Mouse (Mus musculus): ENCODE measurements around the gene Pik3r5. TPM values are rescaled to one million over a fixed set of nuclear protein-coding genes. Genes with fewer than 3 reads are reported as not detected.
A peak's percentile ranks its signal among the peaks of the same experiment; 100 is the strongest.

The Pik3r5 gene
- polyA plus RNA-seq, 1 experiment from 2014 or later: 0.86 TPM

GRCm38 (mm10) chr11:68532773-68533172 is 100.9 kb downstream of the Pik3r5 start:
- no peaks in the 10 kb centered on the region for H3K9me3 ChIP-seq (ENCODE audit: low read length)
- 58% methylated on average over 5 of the region's 5 CpGs for WGBS (ENCODE audit: insufficient replicate concordance)

DNA sequence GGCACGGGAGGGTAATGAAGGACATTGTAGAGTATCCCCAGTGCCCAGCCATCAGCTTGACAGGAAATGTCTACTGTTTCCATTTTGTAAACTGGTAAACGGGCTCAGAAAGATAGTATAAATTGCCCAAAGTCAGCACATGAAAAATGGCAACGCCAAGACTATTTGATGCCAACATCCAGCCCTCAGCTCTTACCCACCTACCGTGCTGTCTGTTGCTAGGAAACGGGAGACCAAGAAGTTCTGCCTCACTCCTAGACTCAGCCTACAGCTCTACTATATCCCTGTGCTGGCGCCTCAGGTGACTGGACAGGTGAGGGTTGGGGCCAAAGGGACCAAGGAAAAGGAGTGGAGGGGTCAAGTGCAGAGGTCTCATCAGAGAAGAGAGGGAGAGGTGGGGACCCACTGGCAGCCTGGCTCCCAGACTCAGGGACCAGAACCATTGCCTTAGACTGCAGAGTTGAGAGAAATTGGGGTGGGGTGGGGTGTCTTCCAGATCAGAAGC is 102.1 kb downstream of the Pik3r5 start:
- H3K9ac ChIP-seq (replicated peaks): no peak overlapping the region
- 83% methylated on average over 6 of the region's 6 CpGs for WGBS (ENCODE audit: insufficient replicate concordance)
- no peak overlapping the region for H3K4me3 ChIP-seq (ENCODE audit: low read depth, low read length)
- no peaks in the 10 kb centered on the region for H3K9me3 ChIP-seq (ENCODE audit: low read length)
- ATAC-seq: no peak
- H3K36me3 ChIP-seq (replicated peaks; ENCODE audit: insufficient read depth, low read length): no peaks in the 10 kb centered on the region
- no peak for DNase-seq
- no peak overlapping the region for H3K27ac ChIP-seq (ENCODE audit: low read depth)
- H3K4me1 ChIP-seq (ENCODE audit: insufficient read depth): no peaks in the 10 kb centered on the region
- H3K4me2 ChIP-seq (ENCODE audit: low read depth, low read length): no peak overlapping the region
- no peak for TF ChIP-seq EP300 (IDR thresholded peaks at IDR 0.05; ENCODE audit: low read depth)
- TF ChIP-seq CTCF (IDR thresholded peaks at IDR 0.05; ENCODE audit: low read depth): no peak
- H3K27me3 ChIP-seq (ENCODE audit: insufficient read depth, low read length): no peaks in the 10 kb centered on the region

More at GRCm38 (mm10) chr11:68532773-68533172, 100.9 kb downstream of the Pik3r5 start:
- no peak for TF ChIP-seq CTCF (IDR thresholded peaks at IDR 0.05; ENCODE audit: low read depth)
- no peak for TF ChIP-seq EP300 (IDR thresholded peaks at IDR 0.05; ENCODE audit: low read depth)
- Histone ChIP-seq H3K27ac (ENCODE audit: low read depth) (no peak overlapping the region), H3K27me3 (ENCODE audit: insufficient read depth, low read length) (no peaks in the 10 kb centered on the region), H3K4me2 (ENCODE audit: low read depth, low read length) (no peak overlapping the region), H3K36me3 (replicated peaks; ENCODE audit: insufficient read depth, low read length) (no peaks in the 10 kb centered on the region), H3K4me3 (ENCODE audit: low read depth, low read length) (no peak overlapping the region), H3K4me1 (ENCODE audit: insufficient read depth) (no peaks in the 10 kb centered on the region), H3K9ac (replicated peaks) (no peak overlapping the region)
- no peak for ATAC-seq
- no peak for DNase-seq

DNA sequence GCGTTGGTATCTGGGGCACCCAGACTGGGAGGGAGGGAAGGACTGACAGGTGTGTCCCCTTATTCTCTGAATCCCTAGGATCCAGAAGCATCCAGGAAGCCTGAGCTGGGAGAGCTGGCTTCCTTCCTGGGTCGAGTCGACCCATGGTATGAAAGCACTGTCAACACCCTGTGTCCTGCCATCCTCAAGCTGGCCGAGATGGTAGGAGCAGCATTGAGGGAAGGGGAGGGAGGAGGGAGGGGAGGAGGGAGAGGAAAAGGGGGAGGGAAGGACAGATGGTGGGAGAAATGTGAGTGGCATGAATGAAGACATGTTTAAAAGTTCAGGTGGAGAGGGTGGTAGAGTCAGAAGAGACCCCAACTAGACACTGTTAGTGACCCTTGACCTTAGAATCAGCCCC is 104.1 kb downstream of the Pik3r5 start:
- no peak for ATAC-seq

GRCm38 (mm10) chr11:68536465-68536864 is 104.5 kb downstream of the Pik3r5 start:
- 58% methylated on average over 4 of the region's 4 CpGs for WGBS (ENCODE audit: insufficient replicate concordance)
- no peak overlapping the region for H3K27ac ChIP-seq (ENCODE audit: low read depth)
- no peak for DNase-seq

More for the DNA sequence above, 104.1 kb downstream of the Pik3r5 start:
- H3K27me3 ChIP-seq (ENCODE audit: insufficient read depth, low read length): no peaks in the 10 kb centered on the region
- no peak overlapping the region for H3K27ac ChIP-seq (ENCODE audit: low read depth)
- H3K4me2 ChIP-seq (ENCODE audit: low read depth, low read length): no peak overlapping the region
- H3K4me3 ChIP-seq (ENCODE audit: low read depth, low read length): no peak overlapping the region
- DNase-seq: no peak
- H3K9ac ChIP-seq (replicated peaks): no peak overlapping the region
- no peaks in the 10 kb centered on the region for H3K36me3 ChIP-seq (replicated peaks; ENCODE audit: insufficient read depth, low read length)
- TF ChIP-seq CTCF (IDR thresholded peaks at IDR 0.05; ENCODE audit: low read depth): no peak
- TF ChIP-seq EP300 (IDR thresholded peaks at IDR 0.05; ENCODE audit: low read depth): no peak
- H3K9me3 ChIP-seq (ENCODE audit: low read length): no peaks in the 10 kb centered on the region
- WGBS (ENCODE audit: insufficient replicate concordance): 65% methylated on average over 4 of the region's 4 CpGs
- H3K4me1 ChIP-seq (ENCODE audit: insufficient read depth): peaks cover 3% of the 10 kb centered on the region; the same call in 1 of the 2 replicates

DNA sequence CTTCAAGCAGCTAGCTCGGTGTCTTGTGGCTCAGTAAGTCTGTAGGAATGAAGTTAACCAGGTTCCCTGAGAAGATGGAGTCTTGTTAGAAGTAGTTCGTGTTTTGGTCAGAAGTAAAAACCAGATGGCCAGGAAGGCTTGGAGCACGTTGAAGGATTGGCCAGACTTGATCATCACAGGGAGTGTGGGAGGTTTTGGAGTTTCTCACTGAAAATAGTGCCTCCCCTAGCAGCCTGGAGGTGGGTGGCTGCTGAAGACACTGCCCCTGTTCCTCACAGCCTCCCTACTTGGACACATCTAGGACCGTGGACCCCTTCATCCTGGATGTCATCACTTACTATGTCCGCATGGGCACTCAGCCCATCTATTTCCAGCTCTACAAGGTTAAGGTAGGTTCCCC is 107.7 kb downstream of the Pik3r5 start:
- WGBS (ENCODE audit: insufficient replicate concordance): 75% methylated on average over 5 of the region's 5 CpGs
- Histone ChIP-seq H3K27me3 (ENCODE audit: insufficient read depth, low read length) (no peaks in the 10 kb centered on the region), H3K9me3 (ENCODE audit: low read length) (no peaks in the 10 kb centered on the region), H3K36me3 (replicated peaks; ENCODE audit: insufficient read depth, low read length) (no peaks in the 10 kb centered on the region), H3K27ac (ENCODE audit: low read depth) (no peak overlapping the region), H3K4me1 (ENCODE audit: insufficient read depth) (peaks cover 3% of the 10 kb centered on the region; the same call in 1 of the 2 replicates), H3K4me2 (ENCODE audit: low read depth, low read length) (no peak overlapping the region), H3K9ac (replicated peaks) (no peak overlapping the region), H3K4me3 (ENCODE audit: low read depth, low read length) (no peak overlapping the region)
- DNase-seq (no peak), ATAC-seq (no peak)
- TF ChIP-seq EP300 (IDR thresholded peaks at IDR 0.05; ENCODE audit: low read depth): no peak

More at GRCm38 (mm10) chr11:68536465-68536864, 104.5 kb downstream of the Pik3r5 start:
- Histone ChIP-seq H3K4me2 (ENCODE audit: low read depth, low read length) (no peak overlapping the region), H3K9me3 (ENCODE audit: low read length) (no peaks in the 10 kb centered on the region), H3K27me3 (ENCODE audit: insufficient read depth, low read length) (no peaks in the 10 kb centered on the region), H3K36me3 (replicated peaks; ENCODE audit: insufficient read depth, low read length) (no peaks in the 10 kb centered on the region), H3K4me1 (ENCODE audit: insufficient read depth) (peaks cover 3% of the 10 kb centered on the region; the same call in 1 of the 2 replicates), H3K4me3 (ENCODE audit: low read depth, low read length) (no peak overlapping the region), H3K9ac (replicated peaks) (no peak overlapping the region)
- ATAC-seq: no peak
- TF ChIP-seq EP300 (IDR thresholded peaks at IDR 0.05; ENCODE audit: low read depth) (no peak), CTCF (IDR thresholded peaks at IDR 0.05; ENCODE audit: low read depth) (no peak)

DNA sequence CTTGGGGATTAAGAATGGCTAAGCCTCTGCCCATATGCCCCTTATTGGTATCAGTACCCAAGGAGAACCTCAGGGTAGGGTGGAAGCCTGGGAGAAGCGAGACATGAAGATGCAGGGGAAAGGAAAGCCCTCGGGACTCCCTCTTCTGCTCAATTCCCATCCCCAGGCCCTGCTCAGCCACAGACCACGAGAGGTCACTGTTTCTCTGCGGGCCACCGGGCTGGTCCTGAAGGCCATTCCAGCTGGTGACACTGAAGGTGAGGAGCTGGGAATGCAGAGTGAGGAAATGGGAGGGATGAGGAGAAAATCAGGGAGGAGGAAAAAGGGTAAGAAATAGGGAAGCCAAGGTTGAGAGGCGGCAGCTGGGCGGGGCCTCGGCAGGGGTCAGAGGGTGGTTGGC is 112.6 kb downstream of the Pik3r5 start:
- Histone ChIP-seq H3K4me3 (ENCODE audit: low read depth, low read length) (no peak overlapping the region), H3K9me3 (ENCODE audit: low read length) (no peaks in the 10 kb centered on the region), H3K27me3 (ENCODE audit: insufficient read depth, low read length) (no peaks in the 10 kb centered on the region), H3K27ac (ENCODE audit: low read depth) (no peak overlapping the region), H3K36me3 (replicated peaks; ENCODE audit: insufficient read depth, low read length) (no peaks in the 10 kb centered on the region), H3K4me1 (ENCODE audit: insufficient read depth) (peaks cover 3% of the 10 kb centered on the region; the same call in 1 of the 2 replicates), H3K4me2 (ENCODE audit: low read depth, low read length) (no peak overlapping the region), H3K9ac (replicated peaks) (no peak overlapping the region)
- WGBS (ENCODE audit: insufficient replicate concordance): 31% methylated on average over 8 of the region's 8 CpGs
- DNase-seq (no peak), ATAC-seq (no peak)
- TF ChIP-seq CTCF (IDR thresholded peaks at IDR 0.05; ENCODE audit: low read depth) (peak; percentile 66), EP300 (IDR thresholded peaks at IDR 0.05; ENCODE audit: low read depth) (no peak)

Measured in liver, postnatal 0 days (tissue).